Mouse (Mus musculus) embryo, embryonic 11.5 days (tissue): ENCODE measurements around the gene Dner.

Experiments used
- DNase-seq: peaks from one replicate; pipeline ENCODE4 v3.0.0-alpha.2; 2012; ENCODE audit warnings: low read depth, low spot score

Gene Dner

DNA sequence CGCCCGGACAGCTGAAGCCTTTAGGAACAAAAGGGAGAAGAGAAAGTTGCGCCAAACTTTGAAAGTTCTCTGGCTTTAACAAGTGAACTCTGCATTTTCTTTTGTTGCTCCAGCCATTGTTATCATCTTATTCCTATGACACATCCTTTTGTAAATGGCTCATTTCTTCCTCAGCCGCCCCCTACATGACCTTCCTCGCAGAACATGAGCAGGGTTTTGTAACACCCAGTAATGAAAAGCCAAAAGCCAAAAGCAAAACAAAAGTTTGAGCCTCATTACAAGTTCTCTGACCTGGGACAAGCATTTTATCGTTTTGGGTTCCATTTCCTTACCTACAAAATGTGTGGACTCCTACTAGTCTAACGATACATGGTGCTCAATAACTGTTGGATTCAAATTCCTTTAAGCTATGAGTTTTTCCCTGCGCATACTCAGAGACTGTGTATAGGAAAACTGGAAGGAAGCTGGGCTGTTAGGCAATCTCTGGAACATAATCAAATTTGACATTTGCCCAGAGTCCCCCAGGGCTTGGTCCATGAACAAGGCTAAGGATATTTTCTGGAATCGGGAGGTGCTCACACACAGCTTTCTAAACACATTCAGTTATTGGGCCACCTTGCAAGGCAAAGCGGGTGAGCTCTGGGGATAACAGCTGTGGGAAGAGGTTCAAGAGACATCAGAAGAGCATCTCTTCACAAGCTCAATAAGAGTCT is 246.3 kb downstream of the Dner start:
- no peak for DNase-seq

DNA sequence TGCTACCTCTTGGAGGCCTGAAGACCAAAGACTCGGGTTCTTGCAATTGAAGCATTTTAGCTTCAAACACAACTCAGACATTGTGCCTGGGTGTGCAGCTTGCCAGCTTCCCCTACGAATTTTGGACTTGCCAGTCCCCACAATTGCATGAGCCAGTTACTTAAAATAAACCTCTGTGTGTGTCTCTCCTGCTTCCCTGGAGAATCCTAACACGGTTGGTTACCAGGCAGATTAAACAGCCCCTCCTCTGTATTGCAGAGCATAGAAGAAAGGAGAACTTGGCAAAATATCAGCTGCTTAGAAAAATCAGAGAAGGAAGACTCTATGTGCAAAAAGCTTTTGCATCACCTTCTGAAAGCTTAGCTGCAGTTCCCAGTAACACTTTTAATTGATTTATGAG is 252.4 kb downstream of the Dner start:
- DNase-seq, result no peak

DNA sequence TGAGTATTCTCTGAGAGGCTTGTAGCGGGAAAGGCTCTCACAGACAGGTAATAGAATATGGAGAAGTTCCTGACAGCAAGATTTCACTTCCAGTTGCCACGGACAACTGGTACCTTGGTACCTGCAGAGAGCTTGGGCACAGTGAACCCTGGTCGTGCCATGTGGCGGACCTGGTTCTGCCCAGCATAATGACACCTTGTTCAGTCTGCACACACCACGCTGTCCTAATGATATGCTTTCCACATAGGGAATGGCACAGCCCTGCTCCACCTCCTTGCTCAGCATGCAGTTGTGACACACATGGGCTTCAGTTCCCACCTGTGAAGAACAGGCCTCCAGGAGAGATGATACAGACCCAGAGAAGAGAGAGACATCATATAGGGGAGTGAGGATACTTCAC is 253.0 kb downstream of the Dner start:
- no peak for DNase-seq

DNA sequence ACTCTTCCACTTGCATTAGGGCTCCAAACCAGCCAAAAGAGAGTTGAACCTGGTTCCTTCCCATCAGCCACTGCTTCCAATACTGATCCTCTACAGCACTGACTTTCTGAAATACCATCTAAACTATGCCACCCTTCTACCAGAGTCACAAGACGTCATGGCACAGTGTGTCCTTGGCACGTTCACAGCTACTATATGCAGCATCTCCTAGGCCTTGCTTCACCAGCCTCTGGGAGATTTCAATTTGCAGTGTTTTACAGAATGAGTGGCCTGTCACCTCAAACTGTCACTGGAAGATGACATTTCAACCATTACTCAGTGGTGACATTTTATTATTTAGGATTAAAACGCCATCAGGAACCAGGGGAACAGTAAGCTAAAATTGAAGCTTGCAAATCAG is 254.6 kb downstream of the Dner start:
- DNase-seq, result no peak

DNA sequence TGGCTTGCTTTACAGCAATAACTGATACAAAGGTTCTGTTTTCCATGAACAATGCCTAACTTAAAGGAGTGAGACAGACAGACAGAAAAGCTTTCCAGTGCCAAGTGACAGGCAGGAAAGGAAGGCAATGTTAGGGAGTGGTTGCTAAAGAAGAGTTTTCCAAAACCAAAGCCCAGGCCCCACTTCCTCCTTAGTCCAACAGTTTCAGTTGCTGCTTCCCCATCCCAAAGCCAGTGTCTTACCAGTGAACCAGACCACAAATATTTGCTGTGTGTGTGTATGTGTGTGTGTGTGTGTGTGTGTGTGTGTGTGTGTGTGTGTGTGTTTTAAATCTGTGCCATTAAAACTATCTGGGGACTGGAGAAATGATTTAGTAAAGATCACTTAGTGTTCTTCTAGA is 258.5 kb downstream of the Dner start:
- no peak for DNase-seq

DNA sequence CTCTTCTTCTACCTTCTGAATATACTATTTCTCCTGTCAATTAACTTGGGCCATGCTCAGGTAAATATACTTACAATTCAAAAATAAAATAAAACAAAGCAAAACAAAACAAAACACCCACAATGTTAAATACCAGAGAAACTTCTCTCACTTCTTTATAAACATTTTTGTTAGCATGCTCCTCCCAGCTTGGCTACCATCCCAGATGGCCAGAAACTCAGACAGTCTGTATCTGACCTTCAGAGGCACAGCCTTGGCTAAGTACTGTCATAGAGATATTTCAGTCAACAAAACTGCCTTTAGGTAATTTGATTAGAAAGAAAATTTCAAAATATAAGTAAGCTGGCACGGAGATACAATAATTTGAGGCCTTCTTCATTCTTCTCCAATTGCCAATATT is 259.7 kb downstream of the Dner start:
- DNase-seq, result no peak

DNA sequence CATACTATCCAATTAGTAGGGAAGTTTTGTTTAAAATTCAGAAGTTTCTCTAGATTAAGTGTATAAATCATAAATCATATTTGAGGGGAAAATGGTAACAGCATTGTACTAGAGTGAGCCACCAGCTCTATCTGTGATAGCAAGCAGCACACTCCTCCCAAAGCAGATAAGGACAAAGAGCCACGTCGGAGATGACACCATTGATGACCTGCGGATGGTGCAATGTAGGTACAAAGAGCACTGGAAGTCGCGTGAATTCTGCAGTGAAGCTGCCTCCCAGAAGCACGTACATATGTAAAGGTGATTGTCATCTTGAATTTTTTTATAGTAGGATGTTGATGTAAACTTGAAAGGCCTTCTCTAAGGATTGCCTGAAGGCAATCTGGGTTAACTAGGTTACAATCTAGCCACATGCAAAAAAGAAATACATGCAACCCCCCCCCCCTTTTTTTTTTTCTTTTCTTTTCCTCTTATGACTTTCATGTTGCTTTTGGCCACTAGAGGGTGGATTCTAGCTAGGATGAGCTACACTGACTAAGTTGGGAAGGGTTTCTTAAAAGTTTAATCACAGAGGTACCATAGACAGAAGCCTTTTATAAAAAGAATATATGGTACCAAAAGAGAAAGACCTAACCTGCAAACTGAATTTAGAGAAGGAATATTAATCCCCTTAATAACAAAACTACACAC is 262.6 kb downstream of the Dner start:
- no peak for DNase-seq

DNA sequence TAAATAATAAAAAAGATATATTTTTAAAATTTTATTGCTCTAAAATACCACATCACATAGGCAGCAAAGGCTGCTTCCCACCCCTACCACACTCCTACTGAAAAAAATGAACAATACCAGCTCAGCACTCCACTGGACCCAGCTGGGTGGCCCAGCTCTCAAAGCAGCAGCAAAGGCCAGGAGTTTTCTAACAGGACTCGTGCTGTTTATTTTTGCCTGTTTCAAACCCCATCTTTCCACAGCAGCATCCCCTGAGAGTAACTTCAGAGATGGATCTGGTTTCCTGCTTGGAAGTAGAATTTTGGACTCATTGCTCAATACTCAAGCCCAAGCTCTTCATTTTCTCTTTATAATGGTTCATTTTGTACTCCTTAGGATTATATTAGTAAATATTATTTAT is 263.7 kb downstream of the Dner start:
- DNase-seq, result no peak

DNA sequence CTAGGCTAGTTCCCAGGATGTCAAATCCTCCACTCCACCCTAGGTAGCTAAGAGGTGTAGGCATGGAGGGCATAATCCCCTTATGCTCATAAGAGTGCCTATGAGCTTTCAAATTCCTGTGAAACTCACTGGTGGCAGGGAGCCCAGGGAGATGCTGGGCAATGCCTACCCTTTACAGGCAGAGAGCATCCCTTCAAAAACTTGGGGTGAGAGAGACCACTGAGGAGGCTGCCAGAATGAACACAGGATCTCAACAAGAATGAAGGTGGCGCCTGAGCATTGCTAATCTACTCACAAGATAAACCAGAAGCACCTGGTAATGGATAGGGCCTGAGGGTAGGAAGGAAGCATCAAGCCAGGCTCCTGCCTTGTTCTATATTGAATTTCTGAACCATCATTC is 267.7 kb downstream of the Dner start:
- DNase-seq, result no peak

DNA sequence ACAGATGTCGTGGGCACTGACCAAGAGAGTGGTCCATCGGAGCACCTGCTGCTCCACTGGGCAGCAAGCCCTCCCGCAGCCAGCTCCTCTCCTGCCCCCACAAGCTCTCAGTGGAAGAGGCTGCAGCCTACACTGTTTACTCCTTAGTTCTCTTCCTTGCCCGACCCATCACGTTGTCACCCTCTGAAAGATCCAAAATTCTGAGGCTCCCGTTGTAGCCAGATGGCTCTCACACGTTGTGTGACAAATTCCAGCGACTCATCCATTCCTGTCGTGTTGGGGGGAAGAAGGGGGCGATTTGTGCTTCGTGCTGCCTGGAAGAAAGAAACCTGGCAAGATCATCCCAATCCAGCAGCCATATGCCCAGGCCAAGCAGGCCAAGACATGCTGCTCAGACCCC is 268.3 kb downstream of the Dner start:
- DNase-seq, result no peak

DNA sequence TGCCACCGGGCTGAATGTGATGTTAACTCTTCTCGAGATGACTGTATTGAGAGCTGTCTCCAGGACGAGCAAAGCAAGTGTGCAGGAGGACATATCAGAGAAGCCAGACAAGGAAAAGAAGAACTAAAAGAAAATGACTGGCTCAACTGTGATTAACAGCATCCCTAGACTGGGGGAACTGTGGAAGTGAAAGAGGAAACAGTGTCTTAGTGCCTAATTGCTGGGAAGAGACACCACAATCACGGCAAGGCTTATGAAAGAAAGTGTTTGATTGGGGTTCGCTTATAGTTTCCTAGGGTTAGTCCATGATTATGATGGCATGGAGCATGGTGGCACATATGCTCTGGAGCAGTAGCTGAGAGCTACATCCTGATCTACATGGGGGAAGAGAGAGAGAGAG is 269.3 kb downstream of the Dner start:
- no peak for DNase-seq

DNA sequence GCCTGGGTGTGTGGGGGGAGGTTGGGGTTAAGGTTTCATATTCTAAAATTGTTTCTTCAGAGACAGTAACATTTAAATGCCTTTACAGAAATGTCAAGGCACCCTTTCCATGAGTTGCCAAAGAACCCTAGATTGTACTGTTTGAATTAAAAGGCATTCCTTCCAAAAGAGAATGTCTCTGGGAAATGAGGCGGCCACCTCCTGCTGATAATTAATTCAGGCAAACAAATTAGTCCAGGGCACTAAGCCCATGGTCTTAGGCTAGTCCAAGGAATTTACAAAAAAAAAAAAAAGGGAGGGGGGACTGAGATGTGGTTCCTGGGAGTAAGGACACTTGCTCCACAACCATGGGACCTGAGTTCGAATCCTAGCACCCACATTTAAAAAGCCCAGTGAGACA is 273.1 kb downstream of the Dner start:
- DNase-seq, result no peak

DNA sequence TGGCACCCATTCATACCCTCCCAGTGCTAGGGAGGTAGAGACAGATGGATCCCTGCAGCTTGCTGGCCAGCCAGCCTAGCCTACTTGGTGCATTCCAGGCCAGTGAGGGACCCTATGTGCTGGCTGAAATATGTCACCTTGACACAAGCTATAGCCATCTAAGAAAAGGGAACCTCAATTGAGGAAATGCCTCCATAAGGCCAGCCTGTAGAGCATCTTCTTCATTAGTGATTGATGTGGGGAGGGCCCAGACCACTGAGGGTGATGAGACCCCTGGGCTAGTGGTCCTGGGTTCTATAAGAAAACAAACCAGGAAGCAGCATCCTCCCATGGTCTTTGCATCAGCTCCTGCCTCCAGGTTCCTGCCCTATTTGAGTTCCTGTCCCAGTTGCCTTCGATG is 274.2 kb downstream of the Dner start:
- no peak for DNase-seq

DNA sequence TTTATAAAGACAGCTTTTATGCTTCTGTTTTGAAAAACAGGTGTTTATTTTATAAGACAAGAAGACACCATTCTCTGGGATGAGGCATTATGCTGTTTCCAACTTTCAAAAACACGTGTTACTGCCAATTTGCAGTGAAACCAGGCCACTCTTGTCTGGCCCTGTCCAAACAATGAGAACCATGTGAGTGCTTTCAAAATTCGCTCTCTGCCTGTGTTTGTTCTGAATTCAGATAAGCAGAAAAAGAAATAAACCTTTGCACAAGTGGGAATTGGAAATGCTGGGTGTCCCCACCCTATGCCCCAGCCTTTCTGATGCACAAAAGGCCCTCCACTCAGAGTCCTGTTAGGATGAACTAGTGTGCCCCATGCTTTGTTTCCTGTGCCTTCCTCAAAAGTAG is 276.6 kb downstream of the Dner start:
- no peak for DNase-seq

DNA sequence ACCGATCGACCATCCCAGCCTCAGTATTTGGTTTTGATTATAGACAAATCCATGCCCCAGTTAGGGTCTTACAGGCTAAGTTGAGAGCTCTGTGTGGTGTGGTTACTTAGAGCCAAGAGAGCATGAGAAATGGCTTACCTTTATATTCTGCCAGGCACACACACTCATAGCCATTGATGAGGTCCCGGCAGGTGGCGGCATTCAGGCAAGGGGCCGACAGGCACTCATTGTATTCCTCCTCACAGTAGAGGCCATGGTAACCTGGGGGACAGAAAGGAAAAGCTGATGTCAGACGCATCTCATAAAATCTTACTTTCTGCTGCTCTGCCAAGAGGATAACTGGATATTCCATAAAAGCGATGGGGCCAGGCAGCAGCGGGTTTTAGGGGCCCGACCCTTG is 277.5 kb downstream of the Dner start:
- no peak for DNase-seq

DNA sequence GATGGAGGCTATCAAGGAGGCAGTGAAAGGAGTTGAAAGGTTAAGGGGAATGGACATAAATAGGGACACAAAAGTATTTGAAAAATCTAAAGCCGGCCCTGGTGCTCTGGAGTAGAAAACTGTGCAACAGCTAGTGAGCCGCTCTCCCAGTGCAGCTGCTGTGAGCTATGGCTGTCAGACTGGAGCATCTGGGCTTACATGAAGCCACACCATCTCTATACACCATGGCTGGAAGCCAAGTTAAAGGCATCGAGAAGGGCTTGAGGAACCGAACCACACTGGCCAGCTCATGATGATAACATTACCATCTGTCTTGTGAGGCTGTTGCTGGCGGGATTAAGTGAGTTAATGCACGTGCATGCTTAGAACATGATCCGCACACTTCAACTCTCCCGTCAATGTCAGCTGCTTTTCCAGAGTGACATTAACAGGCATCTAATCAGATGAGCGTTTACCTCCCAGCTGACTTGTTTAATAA is 278.2 kb downstream of the Dner start:
- no peak for DNase-seq

DNA sequence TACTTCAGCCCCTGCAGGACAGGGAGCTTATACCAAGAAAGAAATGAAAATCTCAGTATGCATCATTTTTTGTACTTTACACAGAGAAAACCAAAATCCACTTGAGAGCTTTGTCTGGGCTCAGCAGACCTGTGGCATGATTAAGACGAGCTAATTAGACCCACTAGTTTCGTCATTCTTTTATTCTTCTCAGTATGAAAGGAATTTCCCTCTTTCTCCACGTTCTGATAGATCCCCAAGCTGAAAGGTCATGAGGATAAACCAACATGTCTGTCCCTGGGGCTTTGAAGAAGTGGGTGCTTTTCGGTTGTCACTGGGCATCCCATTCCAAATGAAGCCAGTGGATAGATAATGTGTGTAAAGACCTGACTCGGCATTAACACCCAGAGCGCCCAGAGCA is 278.7 kb downstream of the Dner start:
- DNase-seq, result no peak

DNA sequence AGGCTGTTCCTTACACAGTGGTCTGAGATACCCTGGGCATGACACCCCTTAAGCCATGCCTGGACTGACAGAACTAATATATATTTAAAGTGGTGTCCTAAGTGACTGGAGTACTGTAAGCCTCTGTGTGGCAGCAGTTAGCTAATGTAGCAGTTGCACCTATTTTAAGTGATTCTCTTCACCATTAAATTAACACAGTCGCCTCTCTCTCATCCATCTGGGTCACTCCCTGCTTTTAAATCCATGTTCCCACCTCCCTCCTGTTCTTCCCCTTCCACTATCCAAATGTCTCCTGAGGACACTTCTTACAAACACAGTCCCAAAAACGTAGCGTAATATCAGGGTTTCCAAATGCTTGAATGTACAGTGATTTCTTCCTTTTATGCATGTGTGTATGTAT is 281.6 kb downstream of the Dner start:
- no peak for DNase-seq

DNA sequence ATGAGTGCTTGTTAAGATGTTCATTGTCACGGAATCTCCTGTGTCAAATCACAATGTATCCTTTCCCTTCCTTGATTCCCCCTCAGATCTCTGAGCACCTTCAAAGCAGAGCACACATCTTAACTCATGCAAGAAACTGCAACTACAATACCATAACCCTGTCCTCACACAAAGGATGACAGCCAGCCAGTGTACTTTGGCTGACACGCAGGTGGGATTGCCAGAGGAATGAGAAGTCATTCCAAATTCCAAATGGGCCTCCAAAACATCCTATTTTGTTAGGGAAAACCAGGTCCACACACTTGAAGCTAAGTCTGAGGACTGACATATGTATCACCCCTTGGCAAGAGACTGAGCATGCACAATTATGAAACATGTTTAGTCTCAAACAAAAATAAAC is 286.5 kb downstream of the Dner start:
- no peak for DNase-seq

DNA sequence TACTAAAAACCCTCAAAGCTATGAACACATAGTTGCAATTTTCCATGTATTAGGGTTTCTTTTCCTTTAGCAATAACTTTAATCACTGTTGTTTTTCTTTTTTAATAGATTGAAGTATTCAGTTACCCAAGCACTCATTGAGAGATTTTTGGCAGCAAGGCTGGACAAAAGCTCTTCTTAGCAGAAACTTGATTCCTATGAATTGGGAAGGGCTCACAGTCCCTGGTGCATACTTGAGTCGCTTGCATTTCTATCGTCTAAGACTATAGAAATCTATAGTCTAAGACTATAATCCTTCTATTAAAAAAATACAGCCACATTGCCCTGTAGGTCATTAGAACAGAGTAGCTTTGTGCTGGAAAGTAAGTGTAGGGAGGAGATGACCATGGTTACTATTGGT is 287.1 kb downstream of the Dner start:
- no peak for DNase-seq

DNA sequence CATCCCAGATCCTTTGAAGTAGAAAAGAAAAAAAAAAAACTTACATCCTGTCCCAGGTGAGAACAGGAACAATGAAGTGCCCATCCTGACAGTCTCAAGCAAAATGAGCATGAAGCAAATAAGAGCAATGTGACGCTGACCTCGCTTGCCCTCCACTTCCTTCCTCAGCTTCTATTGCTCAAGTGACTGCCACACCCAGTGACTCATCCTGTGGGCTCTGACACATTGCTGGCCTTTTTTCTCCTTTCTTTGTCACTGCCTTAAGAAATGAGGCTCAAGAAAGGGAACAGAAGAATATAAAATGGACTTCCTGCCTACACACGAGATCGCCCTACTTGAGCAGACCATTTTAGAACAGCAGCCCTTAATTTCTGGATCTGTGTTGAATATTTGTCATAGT is 289.1 kb downstream of the Dner start:
- DNase-seq, result no peak

DNA sequence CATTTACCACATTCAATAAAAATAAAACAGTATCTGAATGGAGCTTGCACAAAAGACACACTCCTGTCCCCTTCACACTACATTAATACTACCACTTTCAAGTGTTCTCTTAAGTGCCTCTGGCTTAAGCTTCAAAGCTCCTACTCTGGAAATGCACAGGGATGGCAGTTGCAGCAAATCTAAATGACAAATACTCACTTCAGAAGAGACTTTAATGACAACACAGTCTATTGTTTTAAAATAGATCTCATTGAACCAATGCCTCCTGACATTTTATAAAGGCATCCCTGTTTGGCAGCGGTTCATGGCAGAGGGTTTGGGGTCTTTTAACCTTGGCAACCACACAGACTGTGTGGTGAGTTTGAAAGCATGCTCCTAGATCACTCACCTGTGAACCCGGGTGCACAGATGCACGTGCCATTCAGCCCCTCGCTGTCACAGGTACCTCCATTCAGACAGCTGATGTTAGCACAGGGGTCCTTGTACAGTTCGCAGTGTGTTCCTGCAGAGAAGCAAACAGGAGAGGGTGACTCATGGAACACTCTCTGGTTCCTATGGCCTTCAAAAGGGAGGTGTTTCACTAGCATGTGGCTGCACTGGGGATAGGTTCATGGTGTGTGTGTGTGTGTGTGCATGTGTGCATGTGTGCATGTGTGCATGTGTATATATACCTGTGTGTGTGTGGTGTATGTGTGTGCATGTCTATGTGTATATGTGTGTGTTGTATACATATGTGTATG is 290.3 kb downstream of the Dner start:
- no peak for DNase-seq

DNA sequence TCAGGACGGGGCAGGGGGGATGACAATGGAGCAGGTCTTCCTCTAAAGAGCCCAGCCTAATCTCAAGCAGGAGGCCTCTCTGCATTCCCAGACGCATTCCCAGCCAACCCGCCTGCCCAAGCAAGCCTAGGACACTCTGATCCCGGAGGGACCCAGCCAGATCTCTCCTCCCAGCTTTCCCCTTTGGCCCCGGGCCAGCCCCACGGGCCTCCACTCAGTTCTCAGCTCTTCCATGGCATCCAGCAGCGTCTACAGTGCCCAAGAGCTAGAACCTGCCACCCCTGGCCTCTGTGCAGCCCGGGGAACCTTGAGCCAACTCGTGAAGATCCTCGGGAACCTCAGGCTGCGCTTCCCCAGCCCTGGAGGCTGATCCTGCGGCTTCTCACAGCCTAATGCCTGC is 291.1 kb downstream of the Dner start:
- no peak for DNase-seq
